7 mouse cellular contexts compared by ENCODE assay signal in the genomic region with DNA sequence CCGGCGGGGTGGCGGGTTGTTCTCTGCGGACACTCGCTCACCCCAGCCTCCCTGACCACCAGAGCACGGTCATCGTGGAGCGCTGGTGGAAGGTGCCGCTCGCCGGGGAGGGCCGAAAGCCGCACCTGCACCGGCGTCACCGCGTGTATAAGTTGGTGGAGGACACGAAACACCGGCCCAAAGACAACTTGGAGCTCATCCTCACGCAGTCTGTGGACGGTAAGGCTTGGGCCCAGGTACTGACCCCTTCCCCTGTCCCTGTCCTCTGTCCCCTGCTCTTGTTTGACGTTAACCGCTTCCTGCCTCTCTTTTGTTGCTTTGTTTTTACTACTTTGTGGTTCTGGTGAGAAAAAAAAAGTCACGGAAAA. TPM values are rescaled to one million over a fixed set of nuclear protein-coding genes. Genes with fewer than 3 reads are reported as not detected.
A peak's percentile ranks its signal among the peaks of the same experiment; 100 is the strongest.
DNase-seq lines count a peak whose midpoint lies in the region; ATAC-seq and TF ChIP-seq lines count a peak whose summit lies in the region.

A gene (minus strand): TSS at position 319 of the 368 bp plus-strand sequence.

- H3K4me2 ChIP-seq in limb, embryonic 12.5 days = peak within 1 kb of the TSS; percentile 82

- H3K27ac ChIP-seq in spleen, adult 2 months (ENCODE audit: insufficient read depth, low read length) = peak within 1 kb of the TSS; percentile 78
- no peak within 1 kb of the TSS for H3K27ac ChIP-seq in limb, embryonic 12.5 days
- H3K27ac ChIP-seq in small intestine, adult 2 months (ENCODE audit: insufficient read depth, low read depth, low read length) = no peak within 1 kb of the TSS

- peak; percentile 64 for ATAC-seq in erythroid progenitor cell, adult 5-6 weeks (replicated peaks; ENCODE audit: low FRiP score, poor library complexity, severe bottlenecking)
- ATAC-seq in limb, embryonic 12.5 days (ENCODE audit: insufficient number of reproducible peaks, insufficient read depth, low FRiP score, low TSS enrichment, low read depth) = no peak; the same call in 1 of the 2 replicates
- no peak for ATAC-seq in granulocyte monocyte progenitor cell, adult 5-6 weeks (replicated peaks; ENCODE audit: poor library complexity, severe bottlenecking)

- no peaks in the 10 kb centered on the region for H3K9me3 ChIP-seq in limb, embryonic 12.5 days

- H3K4me1 ChIP-seq in spleen, adult 2 months (ENCODE audit: control insufficient read depth, insufficient read depth, insufficient read length) = peaks cover 4% of the 10 kb centered on the region
- H3K4me1 ChIP-seq in limb, embryonic 12.5 days (replicated peaks) = peaks cover 5% of the 10 kb centered on the region
- H3K4me1 ChIP-seq in small intestine, adult 2 months (ENCODE audit: control insufficient read depth, insufficient read depth, insufficient read length, low read length) = peaks cover 3% of the 10 kb centered on the region; the same call in 1 of the 2 replicates

- under 1% methylated on average over 24 of the region's 24 CpGs for WGBS in spleen, adult 2 months
- WGBS in limb, embryonic 12.5 days = 1% methylated on average over 24 of the region's 24 CpGs
- WGBS in small intestine, adult 2 months = under 1% methylated on average over 24 of the region's 24 CpGs

- no peak for TF ChIP-seq CTCF in spleen, adult 2 months (IDR thresholded peaks at IDR 0.05; ENCODE audit: extremely low read depth, insufficient read depth, insufficient read length, insufficient replicate concordance)
- no peak for TF ChIP-seq CTCF in small intestine, adult 2 months (IDR thresholded peaks at IDR 0.05; ENCODE audit: extremely low read depth, insufficient read length, insufficient replicate concordance, low read depth, low read length)

- TF ChIP-seq POLR2A in spleen, adult 2 months (IDR thresholded peaks at IDR 0.05; ENCODE audit: low read depth, low read length) = no peak
- no peak for TF ChIP-seq POLR2A in small intestine, adult 2 months (IDR thresholded peaks at IDR 0.05; ENCODE audit: low read depth, low read length)

- H3K36me3 ChIP-seq in spleen, adult 2 months (ENCODE audit: control insufficient read depth, insufficient read depth, low read length) = peaks cover 26% of the 10 kb centered on the region
- peaks cover 39% of the 10 kb centered on the region for H3K36me3 ChIP-seq in limb, embryonic 12.5 days
- peaks cover 26% of the 10 kb centered on the region for H3K36me3 ChIP-seq in small intestine, adult 2 months (ENCODE audit: control insufficient read depth, insufficient read depth, low read length)

- DNase-seq in spleen, adult 2 months (ENCODE audit: low read depth in 1 of 2, low spot score in 2 of 2) = no peak
- no peak for DNase-seq in spleen, postnatal 10 days (ENCODE audit: low spot score in 2 of 2)
- DNase-seq in urinary bladder, adult 2 months (ENCODE audit: low spot score) = no peak

- peak within 1 kb of the TSS; percentile 97 for H3K4me3 ChIP-seq in spleen, adult 2 months (ENCODE audit: extremely low read depth, insufficient read depth, insufficient read length)
- peak within 1 kb of the TSS; percentile 94 for H3K4me3 ChIP-seq in limb, embryonic 12.5 days (replicated peaks)
- H3K4me3 ChIP-seq in small intestine, adult 2 months (ENCODE audit: low read depth, low read length) = peak within 1 kb of the TSS; percentile 79

- H3K27me3 ChIP-seq in spleen, adult 2 months (ENCODE audit: control insufficient read depth, insufficient read depth, low read length) = no peaks in the 10 kb centered on the region
- H3K27me3 ChIP-seq in limb, embryonic 12.5 days = peaks cover 11% of the 10 kb centered on the region; the same call in 1 of the 2 replicates
- no peaks in the 10 kb centered on the region for H3K27me3 ChIP-seq in small intestine, adult 2 months (ENCODE audit: control insufficient read depth, insufficient read depth, low read length)

- H3K9ac ChIP-seq in limb, embryonic 12.5 days (replicated peaks) = peak within 1 kb of the TSS; percentile 88

RNA-seq across cellular contexts. Expression of the gene that starts here (rescaled TPM):
- not detected in 2 replicates for polyA plus RNA-seq in spleen, adult 2 months (2012; rRNA removed)
- total RNA-seq in erythroid progenitor cell, adult 5-6 weeks (2015; ENCODE audit: low replicate concordance) = 0.84 TPM in 1 of 2 replicates, not detected in the other
- total RNA-seq in erythroid progenitor cell, adult 5-6 weeks (2017; ENCODE audit: low replicate concordance) = not detected in 2 replicates
- 0.33 and 0.34 TPM in 2 replicates for polyA plus RNA-seq in limb, embryonic 12.5 days (2016; fragmentation: Nextera tagmentation; extraction: Ambion mirVana)
- not detected in 2 replicates for polyA plus RNA-seq in small intestine, adult 2 months (2012; rRNA removed)
- polyA plus RNA-seq in urinary bladder, adult 2 months (2012; rRNA removed) = 0.29 and 0.43 TPM in 2 replicates
- not detected in 2 replicates for total RNA-seq in granulocyte monocyte progenitor cell, adult 5-6 weeks (2014; fragmentation: Nextera tagmentation)
- total RNA-seq in granulocyte monocyte progenitor cell, adult 5-6 weeks (2017) = 6.9 TPM in 1 of 2 replicates, not detected in the other

Comparison
In these comparisons a context has a peak if more than half of its experiments do, and no peak if none do; other contexts are left out.
1. Peak in ATAC-seq in erythroid progenitor cell, adult 5-6 weeks; RNA of the gene not detected or under 1 TPM.